Mouse (Mus musculus) MEL (cell line): ENCODE data around the gene Ccn1. TPM values are rescaled to one million over a fixed set of nuclear protein-coding genes. Genes with fewer than 3 reads are reported as not detected.

Experiments
- DNase-seq: peaks from one replicate; pipeline ENCODE4 v3.0.0; 2011; ENCODE audit warnings: low read depth, low spot score
- H3K27ac ChIP-seq: 2 replicates; pipeline ENCODE4 v1.5.1; 2012; ENCODE audit warnings: low read depth, mild to moderate bottlenecking, control low read depth, low read length, moderate library complexity; ENCODE audit not compliant: control insufficient read depth
- H3K27me3 ChIP-seq, 2 experiments: fragments of 150-350 bp in 1 of 2; sonication (generic) in 1 of 2; 2 replicates each; pipeline ENCODE4 v1.6.1; 2012; ENCODE audit warnings: low read length in 2 of 2, mild to moderate bottlenecking in 2 of 2, improper control_type of control experiment in 1 of 2, moderate library complexity in 1 of 2; ENCODE audit not compliant: insufficient read depth in 2 of 2, control insufficient read depth in 1 of 2
- H3K36me3 ChIP-seq, 2 experiments: 2 replicates each; pipeline ENCODE4 v1.6.1; 2012 to 2014; ENCODE audit warnings: low read length in 2 of 2, improper control_type of control experiment in 1 of 2, inconsistent platforms in 1 of 2, mild to moderate bottlenecking in 1 of 2; ENCODE audit not compliant: insufficient read depth in 2 of 2, control insufficient read depth in 1 of 2
- H3K4me1 ChIP-seq, 2 experiments: fragments of 150-350 bp in 1 of 2; sonication (generic) in 1 of 2; 2 replicates each; pipeline ENCODE4 v1.6.1; 2012; ENCODE audit warnings: low read length in 2 of 2, improper control_type of control experiment in 1 of 2, mild to moderate bottlenecking in 1 of 2; ENCODE audit not compliant: insufficient read depth in 2 of 2, control insufficient read depth in 1 of 2
- H3K4me3 ChIP-seq, 2 experiments: fragments of 150-350 bp in 1 of 2; sonication (generic) in 1 of 2; 2 replicates each; pipeline ENCODE4 v1.5.1; 2012; ENCODE audit warnings: low read depth in 2 of 2, low read length in 2 of 2, mild to moderate bottlenecking in 2 of 2, moderate library complexity in 2 of 2, control low read depth in 1 of 2, improper control_type of control experiment in 1 of 2; ENCODE audit not compliant: control insufficient read depth in 1 of 2, insufficient read depth in 1 of 2
- H3K79me2 ChIP-seq: 2 replicates; pipeline ENCODE4 v1.6.1; 2012; ENCODE audit warnings: mild to moderate bottlenecking, low read length, moderate library complexity; ENCODE audit not compliant: control insufficient read depth, poor library complexity, insufficient read depth
- H3K9ac ChIP-seq: 2 replicates; pipeline ENCODE4 v1.6.1; 2012; ENCODE audit warnings: low read depth, mild to moderate bottlenecking, control low read depth, low read length, moderate library complexity; ENCODE audit not compliant: control insufficient read depth, poor library complexity, severe bottlenecking
- H3K9me3 ChIP-seq: fragments of 150-350 bp; sonication (generic); replicated peaks from 2 replicates; pipeline ENCODE4 v1.6.1; 2012; ENCODE audit warnings: mild to moderate bottlenecking, low read length, improper control_type of control experiment, moderate library complexity; ENCODE audit not compliant: insufficient read depth
- BHLHE40 ChIP-seq: IDR thresholded peaks from 2 replicates; pipeline ENCODE4 v1.6.1; 2012; ENCODE audit warnings: low read depth, mild to moderate bottlenecking, inconsistent platforms, low read length, improper control_type of control experiment, borderline replicate concordance
- CHD1 ChIP-seq: IDR thresholded peaks from 2 replicates; pipeline ENCODE4 v1.6.1; 2012; ENCODE audit warnings: low read depth, mild to moderate bottlenecking, inconsistent platforms, low read length, improper control_type of control experiment
- CHD2 ChIP-seq: IDR thresholded peaks from 2 replicates; pipeline ENCODE4 v1.6.1; 2011; ENCODE audit warnings: low read length, improper control_type of control experiment
- CTCF ChIP-seq, 3 experiments: IDR thresholded peaks in 2 of 3; conservative IDR thresholded peaks in 1 of 3; 2 replicates each; pipeline ENCODE4 v1.5.1; 2011 to 2012; ENCODE audit warnings: low read length in 3 of 3, low read depth in 2 of 3, mild to moderate bottlenecking in 2 of 3, improper control_type of control experiment in 1 of 3, inconsistent platforms in 1 of 3, mixed read lengths in 1 of 3, moderate library complexity in 1 of 3; ENCODE audit not compliant: control insufficient read depth in 1 of 3, insufficient read depth in 1 of 3, poor library complexity in 1 of 3, severe bottlenecking in 1 of 3
- E2F4 ChIP-seq: IDR thresholded peaks from 2 replicates; pipeline ENCODE4 v1.6.1; 2011; ENCODE audit warnings: low read depth, low read length, improper control_type of control experiment, borderline replicate concordance
- EP300 ChIP-seq, 2 experiments: IDR thresholded peaks; 2 replicates each; pipeline ENCODE4 v1.6.1; 2011; ENCODE audit warnings: improper control_type of control experiment in 2 of 2, low read length in 2 of 2, low read depth in 1 of 2, mild to moderate bottlenecking in 1 of 2
- GABPA ChIP-seq: IDR thresholded peaks from 2 replicates; pipeline ENCODE4 v1.6.1; 2012; ENCODE audit warnings: low read depth, mild to moderate bottlenecking, inconsistent platforms, low read length, improper control_type of control experiment, moderate library complexity
- HCFC1 ChIP-seq: IDR thresholded peaks from 2 replicates; pipeline ENCODE4 v1.6.1; 2012; ENCODE audit warnings: low read depth, mild to moderate bottlenecking, inconsistent platforms, low read length, improper control_type of control experiment, moderate library complexity
- JUND ChIP-seq: IDR thresholded peaks from 2 replicates; pipeline ENCODE4 v1.6.1; 2011; ENCODE audit warnings: low read depth, mild to moderate bottlenecking, improper control_type of control experiment, low read length
- KAT2A ChIP-seq: conservative IDR thresholded peaks from 2 replicates; pipeline ENCODE4 v1.6.1; 2012; ENCODE audit warnings: low read depth, low read length, improper control_type of control experiment, inconsistent platforms
- MAFK ChIP-seq: IDR thresholded peaks from 2 replicates; pipeline ENCODE4 v1.6.1; 2011; ENCODE audit warnings: low read depth, mild to moderate bottlenecking, low read length, improper control_type of control experiment, borderline replicate concordance
- MAX ChIP-seq: IDR thresholded peaks from 2 replicates; pipeline ENCODE4 v1.6.1; 2011; ENCODE audit warnings: low read length, improper control_type of control experiment
- MEF2A ChIP-seq: IDR thresholded peaks from 2 replicates; pipeline ENCODE4 v1.6.1; 2014; ENCODE audit warnings: low read depth, mild to moderate bottlenecking, inconsistent platforms, low read length, improper control_type of control experiment; ENCODE audit not compliant: poor library complexity, insufficient replicate concordance, severe bottlenecking; ENCODE audit errors: extremely low read depth
- MXI1 ChIP-seq: IDR thresholded peaks from 2 replicates; pipeline ENCODE4 v1.6.1; 2011; ENCODE audit warnings: mild to moderate bottlenecking, low read depth, low read length, improper control_type of control experiment
- MYC ChIP-seq: IDR thresholded peaks from 2 replicates; pipeline ENCODE4 v1.6.1; 2011; ENCODE audit warnings: low read depth, mild to moderate bottlenecking, low read length, improper control_type of control experiment, moderate library complexity
- NELFE ChIP-seq: IDR thresholded peaks from 2 replicates; pipeline ENCODE4 v1.6.1; 2011; ENCODE audit warnings: low read depth, low read length, improper control_type of control experiment
- NRF1 ChIP-seq: IDR thresholded peaks from 2 replicates; pipeline ENCODE4 v1.6.1; 2014; ENCODE audit warnings: low read depth, mild to moderate bottlenecking, inconsistent platforms, low read length, improper control_type of control experiment, moderate library complexity; ENCODE audit not compliant: poor library complexity, insufficient read depth, severe bottlenecking
- POLR2A ChIP-seq, 2 experiments: IDR thresholded peaks; 2 replicates each; pipeline ENCODE4 v1.6.1; 2011 to 2012; ENCODE audit warnings: low read length in 2 of 2, mild to moderate bottlenecking in 2 of 2, control low read depth in 1 of 2, improper control_type of control experiment in 1 of 2, low read depth in 1 of 2, moderate library complexity in 1 of 2; ENCODE audit not compliant: control insufficient read depth in 1 of 2, insufficient read depth in 1 of 2, poor library complexity in 1 of 2
- POLR2AphosphoS2 ChIP-seq: IDR thresholded peaks from 2 replicates; pipeline ENCODE4 v1.6.1; 2011; ENCODE audit warnings: low read length, improper control_type of control experiment
- RAD21 ChIP-seq: IDR thresholded peaks from 2 replicates; pipeline ENCODE4 v1.6.1; 2011; ENCODE audit warnings: mild to moderate bottlenecking, low read depth, low read length, improper control_type of control experiment
- SIN3A ChIP-seq: IDR thresholded peaks from 2 replicates; pipeline ENCODE4 v1.6.1; 2012; ENCODE audit warnings: low read length, improper control_type of control experiment, inconsistent platforms
- SMC3 ChIP-seq: IDR thresholded peaks from 2 replicates; pipeline ENCODE4 v1.6.1; 2011; ENCODE audit warnings: low read depth, low read length, improper control_type of control experiment
- TAL1 ChIP-seq: IDR thresholded peaks from 2 replicates; pipeline ENCODE4 v1.6.1; 2012; ENCODE audit warnings: mild to moderate bottlenecking, inconsistent platforms, low read length, moderate library complexity, mixed read lengths
- TCF12 ChIP-seq: IDR thresholded peaks from 2 replicates; pipeline ENCODE4 v1.6.1; 2014; ENCODE audit warnings: low read depth, mild to moderate bottlenecking, inconsistent platforms, low read length, improper control_type of control experiment, moderate library complexity
- UBTF ChIP-seq: IDR thresholded peaks from 2 replicates; pipeline ENCODE4 v1.6.1; 2012; ENCODE audit warnings: low read depth, mild to moderate bottlenecking, inconsistent platforms, low read length, improper control_type of control experiment, moderate library complexity, borderline replicate concordance; ENCODE audit not compliant: insufficient read depth
- USF2 ChIP-seq, 2 experiments: IDR thresholded peaks; 2 replicates each; pipeline ENCODE4 v1.6.1; 2011 to 2012; ENCODE audit warnings: improper control_type of control experiment in 2 of 2, low read length in 2 of 2, borderline replicate concordance in 1 of 2, inconsistent platforms in 1 of 2, low read depth in 1 of 2, mild to moderate bottlenecking in 1 of 2; ENCODE audit not compliant: insufficient read depth in 1 of 2
- ZMIZ1 ChIP-seq: IDR thresholded peaks from 2 replicates; pipeline ENCODE4 v1.6.1; 2012; ENCODE audit warnings: low read depth, mild to moderate bottlenecking, inconsistent platforms, low read length, improper control_type of control experiment, moderate library complexity
- ZNF384 ChIP-seq: IDR thresholded peaks from 2 replicates; pipeline ENCODE4 v1.6.1; 2012; ENCODE audit warnings: low read depth, mild to moderate bottlenecking, inconsistent platforms, low read length, improper control_type of control experiment
- polyA plus RNA-seq, 2 experiments: library from polyadenylated mRNA; stranded (reverse) in 1 of 2; unstranded in 1 of 2; fragments of >175 nt in 1 of 2; fragments of >200 nt in 1 of 2; gene quantifications; 2 replicates each; pipeline versions ENCODE4 v1.2.1 to v1.2.4; 2012; ENCODE audit warnings: low replicate concordance in 2 of 2, low read depth in 1 of 2; ENCODE audit not compliant: insufficient read length in 2 of 2, insufficient read depth in 1 of 2, missing spikeins in 1 of 2
- total RNA-seq: library from RNA; depleted of rRNA; stranded (reverse); fragments of 300-350 nt; gene quantifications from 2 replicates; pipeline ENCODE4 v1.2.3, GENCODE M21; 2012

Gene Ccn1
- total and polyA plus RNA-seq, 3 experiments: not detected

GRCm38 (mm10) chr3:145692037-145692436 is 42.3 kb upstream of the Ccn1 start:
- Histone ChIP-seq H3K4me3 (no peak overlapping the region), H3K9me3 (no peaks in the 10 kb centered on the region), H3K27ac (no peak overlapping the region), H3K9ac (no peak overlapping the region), H3K36me3 (no peaks in the 10 kb centered on the region), H3K27me3 (no peaks in the 10 kb centered on the region), H3K4me1 (no peaks in the 10 kb centered on the region), H3K79me2 (no peaks in the 10 kb centered on the region)
- no peak for DNase-seq
- no peak for TF ChIP-seq JUND
- no peak for TF ChIP-seq RAD21
- TF ChIP-seq EP300 (IDR thresholded peaks at IDR 0.05; ENCODE audit: low read depth in 1 of 2, low read length in 2 of 2): no peak
- TF ChIP-seq CHD2: no peak
- TF ChIP-seq MAX: no peak
- TF ChIP-seq CTCF (IDR thresholded peaks at IDR 0.05 in 2 of 3, conservative IDR thresholded peaks at IDR 0.05 in 1 of 3; ENCODE audit: control insufficient read depth in 1 of 3, insufficient read depth in 1 of 3, low read depth in 2 of 3, low read length in 3 of 3, poor library complexity in 1 of 3, severe bottlenecking in 1 of 3): no peak
- TF ChIP-seq GABPA: no peak
- TF ChIP-seq ZMIZ1: no peak
- TF ChIP-seq USF2 (IDR thresholded peaks at IDR 0.05; ENCODE audit: borderline replicate concordance in 1 of 2, insufficient read depth in 1 of 2, low read depth in 1 of 2, low read length in 2 of 2): no peak
- TF ChIP-seq TCF12: no peak
- no peak for TF ChIP-seq NELFE
- no peak for TF ChIP-seq SMC3
- TF ChIP-seq SIN3A: no peak
- TF ChIP-seq MAFK: no peak
- TF ChIP-seq HCFC1: no peak
- no peak for TF ChIP-seq TAL1
- TF ChIP-seq MEF2A: no peak
- TF ChIP-seq E2F4: no peak
- no peak for TF ChIP-seq POLR2A (IDR thresholded peaks at IDR 0.05; ENCODE audit: control insufficient read depth in 1 of 2, insufficient read depth in 1 of 2, low read depth in 1 of 2, low read length in 2 of 2, poor library complexity in 1 of 2)
- TF ChIP-seq BHLHE40: no peak

- DNase-seq: no peak
- H3K9me3 ChIP-seq: no peaks in the 10 kb centered on the region
Observed at GRCm38 (mm10) chr3:145691415-145691814, 41.6 kb upstream of the Ccn1 start.

More at GRCm38 (mm10) chr3:145691415-145691814, 41.6 kb upstream of the Ccn1 start:
- no peak for TF ChIP-seq NRF1
- no peak for TF ChIP-seq POLR2AphosphoS2
- no peak for TF ChIP-seq MAX
- no peak for TF ChIP-seq MAFK
- TF ChIP-seq KAT2A: no peak
- no peak for TF ChIP-seq CHD1
- no peak for TF ChIP-seq ZNF384
- TF ChIP-seq BHLHE40: no peak
- no peak for TF ChIP-seq MXI1
- TF ChIP-seq MYC: no peak
- no peak for TF ChIP-seq UBTF
- TF ChIP-seq GABPA: no peak
- Histone ChIP-seq H3K36me3 (no peaks in the 10 kb centered on the region), H3K27ac (no peak overlapping the region), H3K4me1 (no peaks in the 10 kb centered on the region), H3K79me2 (no peaks in the 10 kb centered on the region), H3K4me3 (no peak overlapping the region), H3K9ac (no peak overlapping the region), H3K27me3 (no peaks in the 10 kb centered on the region)
